Mouse (Mus musculus) hindbrain, embryonic 11.5 days (tissue): Measurements from ENCODE around the gene Pakap. TPM values are rescaled to one million over a fixed set of nuclear protein-coding genes. Genes with fewer than 3 reads are reported as not detected.

Source experiments
- ATAC-seq: fragments of 200-750 bp; cut with Nextera tagmentation; 2 replicates; pipeline ENCODE4 v1.8.0; 2017; ENCODE audit warnings: mild to moderate bottlenecking, moderate TSS enrichment, moderate library complexity; ENCODE audit not compliant: low FRiP score
- DNase-seq: peaks from one replicate; pipeline ENCODE4 v3.0.0-alpha.2; 2015; ENCODE audit warnings: low spot score
- H3K27ac ChIP-seq: fragments of 300-500 bp; sonication (generic); 2 replicates; pipeline ENCODE4 v1.5.1; 2014; ENCODE audit warnings: mild to moderate bottlenecking, low read depth, low read length
- H3K27me3 ChIP-seq: fragments of 300-500 bp; sonication (generic); 2 replicates; pipeline ENCODE4 v1.6.1; 2014; ENCODE audit warnings: mild to moderate bottlenecking, low read length, moderate library complexity, mixed read lengths; ENCODE audit not compliant: control insufficient read depth, insufficient read depth
- H3K36me3 ChIP-seq: fragments of 300-500 bp; sonication (generic); 2 replicates; pipeline ENCODE4 v1.6.1; 2014; ENCODE audit warnings: mild to moderate bottlenecking, low read length, moderate library complexity, mixed read lengths; ENCODE audit not compliant: control insufficient read depth, insufficient read depth
- H3K4me1 ChIP-seq: fragments of 300-500 bp; sonication (generic); replicated peaks from 2 replicates; pipeline ENCODE4 v1.6.1; 2014; ENCODE audit warnings: low read length, mixed read lengths; ENCODE audit not compliant: control insufficient read depth, insufficient read depth
- H3K4me2 ChIP-seq: fragments of 300-500 bp; sonication (generic); replicated peaks from 2 replicates; pipeline ENCODE4 v1.6.1; 2014; ENCODE audit warnings: mild to moderate bottlenecking, low read depth, low read length
- H3K4me3 ChIP-seq: fragments of 300-500 bp; sonication (generic); 2 replicates; pipeline ENCODE4 v1.5.1; 2014; ENCODE audit warnings: low read depth, low read length
- H3K9ac ChIP-seq: fragments of 300-500 bp; sonication (generic); 2 replicates; pipeline ENCODE4 v1.6.1; 2014; ENCODE audit warnings: low read depth, low read length
- H3K9me3 ChIP-seq: fragments of 300-500 bp; sonication (generic); 2 replicates; pipeline ENCODE4 v1.6.1; 2016; ENCODE audit warnings: low read length; ENCODE audit not compliant: control insufficient read depth
- WGBS: fragments of 180-500 bp; shearing (Covaris S2); extraction: QIAGEN DNeasy Blood & Tissue Kit; methylation state at CpG from one replicate; pipeline ENCODE4 v1.1.7; 2014; 5-methylcytosine and 5-hydroxymethylcytosine counted together
- polyA plus RNA-seq: library from polyadenylated mRNA; unstranded; fragments of >200 nt; fragmentation: Nextera tagmentation; extraction: Ambion mirVana; gene quantifications from 2 replicates; pipeline ENCODE4 v1.2.1, GENCODE M21; 2014

The Pakap gene
- polyA plus RNA-seq, 1 experiment from 2014 or later: 24.7 TPM

DNA sequence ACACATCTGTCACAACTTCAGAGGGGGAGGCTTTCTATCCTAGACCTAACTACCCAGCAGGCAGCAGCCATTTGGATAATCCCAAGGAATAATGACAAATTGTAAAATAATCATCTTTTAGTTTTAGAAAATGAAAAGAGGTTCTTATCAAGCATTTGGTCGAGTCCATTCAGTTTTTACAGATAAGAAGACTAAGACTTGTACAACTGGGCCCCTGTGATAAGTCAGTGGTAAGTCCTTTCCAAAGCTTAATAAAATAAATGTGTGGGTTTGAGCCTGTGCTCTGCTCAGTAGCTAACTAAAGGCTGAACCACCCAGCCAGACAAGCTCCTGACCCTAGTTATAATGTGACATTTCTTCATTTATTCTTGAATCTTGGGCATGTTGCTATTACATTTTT is 231.3 kb downstream of the Pakap start:
- Histone ChIP-seq H3K27ac (no peak overlapping the region), H3K27me3 (no peaks in the 10 kb centered on the region), H3K9me3 (no peaks in the 10 kb centered on the region), H3K9ac (no peak overlapping the region), H3K4me3 (no peak overlapping the region), H3K4me2 (no peak overlapping the region), H3K36me3 (no peaks in the 10 kb centered on the region), H3K4me1 (no peaks in the 10 kb centered on the region)
- 75% methylated on average over 1 of the region's 1 CpGs for WGBS
- DNase-seq: no peak
- ATAC-seq: no peak

GRCm38 (mm10) chr4:57801239-57801638 is 233.3 kb downstream of the Pakap start:
- Histone ChIP-seq H3K36me3 (no peaks in the 10 kb centered on the region), H3K27me3 (no peaks in the 10 kb centered on the region), H3K9ac (no peak overlapping the region), H3K4me3 (no peak overlapping the region), H3K4me2 (no peak overlapping the region), H3K4me1 (no peaks in the 10 kb centered on the region), H3K27ac (no peak overlapping the region), H3K9me3 (no peaks in the 10 kb centered on the region)
- DNase-seq (no peak), ATAC-seq (no peak)
- 85% methylated on average over 7 of the region's 7 CpGs for WGBS

- no peak overlapping the region for H3K4me3 ChIP-seq
- H3K9ac ChIP-seq: no peak overlapping the region
- H3K4me2 ChIP-seq: no peak overlapping the region
- no peaks in the 10 kb centered on the region for H3K36me3 ChIP-seq
- no peaks in the 10 kb centered on the region for H3K27me3 ChIP-seq
- ATAC-seq (no peak), DNase-seq (no peak)
- 87% methylated on average over 5 of the region's 5 CpGs for WGBS
- no peak overlapping the region for H3K27ac ChIP-seq
- H3K4me1 ChIP-seq: no peaks in the 10 kb centered on the region
- H3K9me3 ChIP-seq: no peaks in the 10 kb centered on the region
These were observed 234.0 kb downstream of the Pakap start for GRCm38 (mm10) chr4:57801986-57802385.

DNA sequence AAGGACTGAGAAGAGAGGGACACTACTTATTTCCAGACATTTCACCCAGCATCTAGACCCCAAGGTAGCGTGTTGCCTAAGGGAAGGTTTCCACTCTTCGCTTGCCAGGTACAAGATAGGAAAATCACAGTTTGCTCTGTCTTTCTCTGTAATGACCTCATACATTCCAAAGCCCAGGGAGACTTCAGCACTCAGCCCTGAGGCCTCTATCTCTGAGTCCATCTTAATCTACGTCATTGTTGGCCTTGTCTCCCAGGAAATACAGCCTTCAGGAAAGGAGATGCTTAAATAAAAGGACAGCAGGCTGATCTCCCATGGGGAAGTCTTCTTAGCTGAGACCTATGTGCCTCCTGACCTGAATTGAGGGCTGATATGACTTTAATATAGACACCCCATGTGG is 234.4 kb downstream of the Pakap start:
- no peak overlapping the region for H3K4me3 ChIP-seq
- no peaks in the 10 kb centered on the region for H3K27me3 ChIP-seq
- 83% methylated on average over 3 of the region's 3 CpGs for WGBS
- DNase-seq (no peak), ATAC-seq (no peak)
- H3K4me2 ChIP-seq: no peak overlapping the region
- H3K4me1 ChIP-seq: no peaks in the 10 kb centered on the region
- H3K27ac ChIP-seq: no peak overlapping the region
- H3K9me3 ChIP-seq: no peaks in the 10 kb centered on the region
- no peak overlapping the region for H3K9ac ChIP-seq
- H3K36me3 ChIP-seq: no peaks in the 10 kb centered on the region

DNA sequence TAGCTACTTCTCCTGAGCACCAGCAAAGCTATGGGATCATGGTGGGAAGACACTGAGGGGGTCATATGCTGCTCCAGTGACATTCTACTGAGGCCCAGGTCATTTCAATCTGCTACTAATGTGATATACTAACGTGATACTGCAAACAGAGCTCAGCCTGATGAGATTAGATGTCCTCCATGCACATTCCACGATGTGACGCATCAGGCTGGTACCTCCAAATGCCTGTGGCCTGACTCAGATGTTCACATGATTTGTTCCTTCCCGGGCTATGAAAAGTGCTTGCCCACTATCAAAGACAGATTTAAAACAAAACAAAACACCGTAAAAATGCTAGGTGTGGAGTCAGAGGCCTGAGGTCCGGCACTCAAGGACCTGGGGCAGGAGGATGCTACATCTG is 236.9 kb downstream of the Pakap start:
- Histone ChIP-seq H3K36me3 (no peaks in the 10 kb centered on the region), H3K27ac (no peak overlapping the region), H3K4me2 (no peak overlapping the region), H3K9ac (no peak overlapping the region), H3K4me3 (no peak overlapping the region), H3K4me1 (no peaks in the 10 kb centered on the region), H3K9me3 (no peaks in the 10 kb centered on the region), H3K27me3 (no peaks in the 10 kb centered on the region)
- WGBS: 89% methylated on average over 6 of the region's 6 CpGs
- DNase-seq: no peak
- no peak for ATAC-seq

- Histone ChIP-seq H3K4me3 (no peak overlapping the region), H3K9ac (no peak overlapping the region), H3K27ac (no peak overlapping the region), H3K4me1 (no peaks in the 10 kb centered on the region), H3K27me3 (no peaks in the 10 kb centered on the region), H3K36me3 (no peaks in the 10 kb centered on the region), H3K4me2 (no peak overlapping the region), H3K9me3 (no peaks in the 10 kb centered on the region)
- DNase-seq (no peak), ATAC-seq (no peak)
- 90% methylated on average over 4 of the region's 4 CpGs for WGBS
These were observed 241.5 kb downstream of the Pakap start for GRCm38 (mm10) chr4:57809449-57809848.

- H3K4me2 ChIP-seq: no peak overlapping the region
These were observed 244.1 kb downstream of the Pakap start for GRCm38 (mm10) chr4:57812075-57812474.

GRCm38 (mm10) chr4:57812916-57813575 is 245.1 kb downstream of the Pakap start:
- H3K27me3 ChIP-seq: no peaks in the 10 kb centered on the region
- H3K4me2 ChIP-seq: no peak overlapping the region
- no peak for ATAC-seq
- peak overlapping the region; percentile 17; the same call in 1 of the 2 replicates for H3K27ac ChIP-seq
- no peaks in the 10 kb centered on the region for H3K36me3 ChIP-seq
- 68% methylated on average over 7 of the region's 7 CpGs for WGBS
- H3K9ac ChIP-seq: no peak overlapping the region
- H3K9me3 ChIP-seq: no peaks in the 10 kb centered on the region
- no peaks in the 10 kb centered on the region for H3K4me1 ChIP-seq
- no peak for DNase-seq
- no peak overlapping the region for H3K4me3 ChIP-seq

More at GRCm38 (mm10) chr4:57812075-57812474, 244.1 kb downstream of the Pakap start:
- ATAC-seq (no peak), DNase-seq (no peak)
- no peaks in the 10 kb centered on the region for H3K36me3 ChIP-seq
- no peaks in the 10 kb centered on the region for H3K9me3 ChIP-seq
- H3K27me3 ChIP-seq: no peaks in the 10 kb centered on the region
- H3K4me3 ChIP-seq: no peak overlapping the region
- H3K9ac ChIP-seq: no peak overlapping the region
- H3K4me1 ChIP-seq: no peaks in the 10 kb centered on the region
- 74% methylated on average over 1 of the region's 1 CpGs for WGBS
- no peak overlapping the region for H3K27ac ChIP-seq

GRCm38 (mm10) chr4:57813576-57813945 is 245.6 kb downstream of the Pakap start:
- DNase-seq (no peak), ATAC-seq (no peak)
- H3K27ac ChIP-seq: no peak overlapping the region
- H3K9ac ChIP-seq: no peak overlapping the region
- H3K4me1 ChIP-seq: no peaks in the 10 kb centered on the region
- no peaks in the 10 kb centered on the region for H3K36me3 ChIP-seq
- H3K27me3 ChIP-seq: no peaks in the 10 kb centered on the region
- H3K4me3 ChIP-seq: no peak overlapping the region
- 90% methylated on average over 4 of the region's 4 CpGs for WGBS
- H3K9me3 ChIP-seq: no peaks in the 10 kb centered on the region
- no peak overlapping the region for H3K4me2 ChIP-seq
